Mouse (Mus musculus): ENCODE results near the gene Cad. TPM values are rescaled to one million over a fixed set of nuclear protein-coding genes. Genes with fewer than 3 reads are reported as not detected.
"Not testable (repeated sequence)": the region's sequence is repeated elsewhere in the genome, so short reads cannot be mapped to it uniquely, and the experiment has no call there.

The Cad gene
- total and polyA plus RNA-seq, 3 experiments, result 43.1 to 123 (median 106) TPM

DNA sequence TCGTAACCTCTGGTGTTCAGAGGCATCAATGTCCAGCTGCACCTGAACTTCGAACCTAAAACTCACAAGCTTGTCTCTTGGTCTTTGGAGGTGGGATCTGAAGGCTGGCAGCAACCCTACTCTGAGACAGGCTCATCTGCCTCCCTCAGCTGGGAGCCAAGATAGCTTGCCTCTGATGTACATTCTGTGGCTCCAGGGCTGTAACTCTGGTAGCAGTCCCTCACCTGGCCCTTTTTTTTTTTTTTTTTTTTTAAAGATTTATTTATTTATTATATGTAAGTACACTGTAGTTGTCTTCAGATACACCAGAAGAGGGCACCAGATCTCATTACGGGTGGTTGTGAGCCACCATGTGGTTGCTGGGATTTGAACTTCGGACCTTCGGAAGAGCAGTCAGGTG is 32.8 kb upstream of the Cad start:
- dilution Hi-C loops (cut with MboI; ENCODE audit: extremely low pct_ligation_motif_present, extremely low pct_unique_long_range_greater_than_20kb, low sequenced_read_pairs); in situ Hi-C loops (cut with MboI; ENCODE audit: low pct_ligation_motif_present, low pct_unique_long_range_greater_than_20kb, low sequenced_read_pairs); H3K9me3 ChIP-seq (replicated peaks; ENCODE audit: low read length); H3K36me3 ChIP-seq (replicated peaks in 1 of 2; ENCODE audit: control insufficient read depth in 1 of 2, insufficient read depth in 1 of 2, low read length in 1 of 2); H3K9ac ChIP-seq (ENCODE audit: insufficient read depth, low read depth); H3K27ac ChIP-seq (ENCODE audit: insufficient read depth, low read depth); H3K79me2 ChIP-seq (replicated peaks; ENCODE audit: control insufficient read depth, extremely low read depth, insufficient read depth, poor library complexity, severe bottlenecking); H3K27me3 ChIP-seq (replicated peaks); H3K4me2 ChIP-seq (ENCODE audit: insufficient read depth, low read depth, poor library complexity, severe bottlenecking); DNase-seq (ENCODE audit: extremely low read depth); H3K4me3 ChIP-seq (replicated peaks in 1 of 3; ENCODE audit: low read depth in 2 of 3, low read length in 2 of 3, poor library complexity in 1 of 3); H3K4me1 ChIP-seq (ENCODE audit: control insufficient read depth in 1 of 2, insufficient read depth in 2 of 2): not testable (repeated sequence)
- peak; percentile 44; the same call in 1 of the 2 replicates for TF ChIP-seq ZNF384 (IDR thresholded peaks at IDR 0.05; ENCODE audit: low read depth, low read length)
- peak in 1 of 2 experiments; percentile 10; a peak in 1 of 4 replicates for TF ChIP-seq CTCF (conservative IDR thresholded peaks at IDR 0.05 in 1 of 2, IDR thresholded peaks at IDR 0.05 in 1 of 2; ENCODE audit: low read depth in 2 of 2, low read length in 2 of 2)

GRCm38 (mm10) chr5:31022690-31023089 is 31.9 kb upstream of the Cad start:
- no peak for DNase-seq (ENCODE audit: extremely low read depth)
- Histone ChIP-seq H3K9me3 (replicated peaks; ENCODE audit: low read length) (no peaks in the 10 kb centered on the region), H3K4me1 (ENCODE audit: control insufficient read depth in 1 of 2, insufficient read depth in 2 of 2) (0 out of 4 replicates have a peak, but pooled peaks cover 0 to 2% of the 10 kb centered on the region in 2 experiments), H3K4me3 (replicated peaks in 1 of 3; ENCODE audit: low read depth in 2 of 3, low read length in 2 of 3, poor library complexity in 1 of 3) (no peak overlapping the region), H3K36me3 (replicated peaks in 1 of 2; ENCODE audit: control insufficient read depth in 1 of 2, insufficient read depth in 1 of 2, low read length in 1 of 2) (no peaks in the 10 kb centered on the region), H3K4me2 (ENCODE audit: insufficient read depth, low read depth, poor library complexity, severe bottlenecking) (no peak overlapping the region), H3K27me3 (replicated peaks) (no peaks in the 10 kb centered on the region), H3K9ac (ENCODE audit: insufficient read depth, low read depth) (no peak overlapping the region), H3K79me2 (replicated peaks; ENCODE audit: control insufficient read depth, extremely low read depth, insufficient read depth, poor library complexity, severe bottlenecking) (no peaks in the 10 kb centered on the region), H3K27ac (ENCODE audit: insufficient read depth, low read depth) (no peak overlapping the region)
- dilution Hi-C loops (cut with MboI; ENCODE audit: extremely low pct_ligation_motif_present, extremely low pct_unique_long_range_greater_than_20kb, low sequenced_read_pairs), result no loop called here
- in situ Hi-C loops (cut with MboI; ENCODE audit: low pct_ligation_motif_present, low pct_unique_long_range_greater_than_20kb, low sequenced_read_pairs), result no loop called here
- TF ChIP-seq ELF1 (IDR thresholded peaks at IDR 0.05; ENCODE audit: low read depth, low read length) (no peak), ETS1 (conservative IDR thresholded peaks at IDR 0.05; ENCODE audit: low read depth, low read length) (no peak), USF1 (IDR thresholded peaks at IDR 0.05; ENCODE audit: low read depth, low read length) (no peak), JUND (conservative IDR thresholded peaks at IDR 0.05; ENCODE audit: low read depth, low read length) (no peak), CTCF (conservative IDR thresholded peaks at IDR 0.05 in 1 of 2, IDR thresholded peaks at IDR 0.05 in 1 of 2; ENCODE audit: low read depth in 2 of 2, low read length in 2 of 2) (no peak)

DNA sequence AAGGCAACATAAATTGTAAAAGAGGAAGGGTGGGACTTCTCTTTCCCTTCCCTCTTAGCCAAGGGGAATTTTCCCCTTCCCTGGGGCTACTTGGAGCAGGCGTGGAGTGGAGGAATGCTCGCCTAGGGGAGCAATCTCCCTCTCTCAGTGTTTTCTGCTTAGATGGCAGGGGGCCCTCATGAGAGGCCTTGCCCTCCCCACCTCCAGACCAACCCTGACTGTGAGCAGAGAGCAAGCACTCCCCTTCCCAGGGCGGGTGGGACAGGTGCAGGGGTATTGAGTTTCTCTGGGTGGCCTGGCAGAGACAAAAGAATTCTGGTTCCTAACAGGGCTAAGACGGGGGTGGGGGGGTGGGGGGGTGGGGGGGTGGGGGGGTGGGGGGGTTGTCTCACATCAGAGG is 31.3 kb upstream of the Cad start:
- no peak overlapping the region for H3K27ac ChIP-seq (ENCODE audit: insufficient read depth, low read depth)
- H3K4me2 ChIP-seq (ENCODE audit: insufficient read depth, low read depth, poor library complexity, severe bottlenecking), result no peak overlapping the region
- no peaks in the 10 kb centered on the region for H3K9me3 ChIP-seq (replicated peaks; ENCODE audit: low read length)
- H3K9ac ChIP-seq (ENCODE audit: insufficient read depth, low read depth), result no peak overlapping the region
- TF ChIP-seq MAZ (IDR thresholded peaks at IDR 0.05; ENCODE audit: low read depth, low read length) (no peak), ELF1 (IDR thresholded peaks at IDR 0.05; ENCODE audit: low read depth, low read length) (no peak), ZMIZ1 (IDR thresholded peaks at IDR 0.05; ENCODE audit: low read depth, low read length) (no peak), JUN (IDR thresholded peaks at IDR 0.05; ENCODE audit: insufficient read depth, low read depth, low read length) (no peak), EP300 (IDR thresholded peaks at IDR 0.05; ENCODE audit: low read length) (no peak), CHD2 (IDR thresholded peaks at IDR 0.05; ENCODE audit: low read length) (no peak), RAD21 (IDR thresholded peaks at IDR 0.05; ENCODE audit: low read depth, low read length) (no peak), JUND (conservative IDR thresholded peaks at IDR 0.05; ENCODE audit: low read depth, low read length) (no peak), ZKSCAN1 (IDR thresholded peaks at IDR 0.05; ENCODE audit: borderline replicate concordance, low read depth, low read length) (no peak), KAT2A (IDR thresholded peaks at IDR 0.05; ENCODE audit: insufficient replicate concordance, low read length) (no peak), CTCF (conservative IDR thresholded peaks at IDR 0.05 in 1 of 2, IDR thresholded peaks at IDR 0.05 in 1 of 2; ENCODE audit: low read depth in 2 of 2, low read length in 2 of 2) (no peak), E2F4 (IDR thresholded peaks at IDR 0.05; ENCODE audit: insufficient replicate concordance, low read depth, low read length) (no peak), MEF2A (IDR thresholded peaks at IDR 0.05; ENCODE audit: borderline replicate concordance, low read depth, low read length) (no peak), BHLHE40 (IDR thresholded peaks at IDR 0.05; ENCODE audit: low read depth, low read length) (no peak), MXI1 (IDR thresholded peaks at IDR 0.05; ENCODE audit: low read depth, low read length) (no peak), POLR2AphosphoS2 (IDR thresholded peaks at IDR 0.05; ENCODE audit: low read depth, low read length) (no peak), UBTF (IDR thresholded peaks at IDR 0.05; ENCODE audit: low read depth, low read length) (no peak)
- H3K4me1 ChIP-seq (ENCODE audit: control insufficient read depth in 1 of 2, insufficient read depth in 2 of 2), result 0 out of 4 replicates have a peak, but pooled peaks cover 0 to 2% of the 10 kb centered on the region in 2 experiments
- no peaks in the 10 kb centered on the region for H3K79me2 ChIP-seq (replicated peaks; ENCODE audit: control insufficient read depth, extremely low read depth, insufficient read depth, poor library complexity, severe bottlenecking)
- no peak for DNase-seq (ENCODE audit: extremely low read depth)
- in situ Hi-C loops (cut with MboI; ENCODE audit: low pct_ligation_motif_present, low pct_unique_long_range_greater_than_20kb, low sequenced_read_pairs), result no loop called here
- no peak overlapping the region for H3K4me3 ChIP-seq (replicated peaks in 1 of 3; ENCODE audit: low read depth in 2 of 3, low read length in 2 of 3, poor library complexity in 1 of 3)
- H3K27me3 ChIP-seq (replicated peaks), result no peaks in the 10 kb centered on the region
- no peaks in the 10 kb centered on the region for H3K36me3 ChIP-seq (replicated peaks in 1 of 2; ENCODE audit: control insufficient read depth in 1 of 2, insufficient read depth in 1 of 2, low read length in 1 of 2)
- dilution Hi-C loops (cut with MboI; ENCODE audit: extremely low pct_ligation_motif_present, extremely low pct_unique_long_range_greater_than_20kb, low sequenced_read_pairs), result no loop called here

All from CH12.LX (cell line).